Mouse (Mus musculus): ENCODE measurements around the gene Gm4869.
A peak's percentile ranks its signal among the peaks of the same experiment; 100 is the strongest.
"Not testable (repeated sequence)": the region's sequence is repeated elsewhere in the genome, so short reads cannot be mapped to it uniquely, and the experiment has no call there.

The Gm4869 gene

DNA sequence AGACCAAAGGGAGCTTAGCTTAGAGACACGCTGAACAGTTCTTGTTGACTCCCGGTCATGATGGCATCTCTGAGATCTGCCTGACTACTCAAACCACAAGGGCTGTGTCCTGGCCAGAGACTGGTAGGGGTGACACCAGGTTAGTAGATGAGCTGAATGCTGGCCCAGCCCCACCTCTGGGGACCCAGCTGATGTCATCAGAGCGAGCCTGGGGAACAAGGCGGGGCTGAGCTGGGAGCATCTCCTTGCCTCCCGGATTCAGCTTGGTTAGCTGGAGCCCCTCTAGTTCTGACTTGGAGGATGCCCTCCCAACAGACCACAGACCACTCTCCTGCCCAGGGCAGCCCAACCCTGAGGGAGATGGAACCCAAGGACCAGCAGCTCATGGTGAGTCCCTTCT, at the start of gene Gm4869:
TSS of gene Gm4869 (plus strand) at position 301 of the 400 bp plus-strand sequence.
- DNase-seq (ENCODE audit: low spot score): no peak

DNA sequence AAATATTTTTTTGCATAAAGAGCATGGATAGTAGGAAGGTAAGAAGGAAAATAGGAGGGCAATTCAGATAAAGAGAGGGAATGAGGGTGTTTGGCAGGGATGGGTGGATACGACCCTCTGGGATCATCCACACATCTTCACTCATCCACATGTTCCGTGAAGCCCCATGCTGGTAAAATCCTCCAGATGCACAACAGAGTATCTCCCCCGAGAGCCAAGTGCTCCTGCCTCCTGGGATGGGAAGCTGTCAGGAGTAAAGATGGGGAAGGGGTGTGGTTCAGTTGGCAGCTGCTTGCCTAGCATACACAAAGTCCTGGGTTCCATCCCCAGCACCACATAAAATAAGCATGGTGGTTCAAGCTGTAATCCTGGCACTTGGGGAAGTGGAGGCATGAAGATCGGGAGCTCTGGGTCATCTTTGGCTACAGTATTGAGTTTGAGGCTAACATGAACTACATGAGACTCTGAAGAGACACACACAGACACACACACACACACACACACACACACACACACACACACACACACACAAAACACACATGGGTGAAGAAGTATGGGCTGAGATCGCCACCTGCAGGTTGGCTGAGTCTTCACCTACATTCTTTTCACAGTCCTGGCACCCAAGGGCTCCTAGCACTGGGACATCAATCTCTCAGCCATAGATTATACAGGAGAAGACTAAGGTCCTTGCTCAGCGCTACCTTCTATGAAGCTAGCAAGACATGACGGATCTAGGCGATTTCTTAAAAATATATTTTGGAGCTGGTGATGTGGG, 49.1 kb upstream of the Gm4869 start:
- no peak for DNase-seq (ENCODE audit: low spot score)

DNA sequence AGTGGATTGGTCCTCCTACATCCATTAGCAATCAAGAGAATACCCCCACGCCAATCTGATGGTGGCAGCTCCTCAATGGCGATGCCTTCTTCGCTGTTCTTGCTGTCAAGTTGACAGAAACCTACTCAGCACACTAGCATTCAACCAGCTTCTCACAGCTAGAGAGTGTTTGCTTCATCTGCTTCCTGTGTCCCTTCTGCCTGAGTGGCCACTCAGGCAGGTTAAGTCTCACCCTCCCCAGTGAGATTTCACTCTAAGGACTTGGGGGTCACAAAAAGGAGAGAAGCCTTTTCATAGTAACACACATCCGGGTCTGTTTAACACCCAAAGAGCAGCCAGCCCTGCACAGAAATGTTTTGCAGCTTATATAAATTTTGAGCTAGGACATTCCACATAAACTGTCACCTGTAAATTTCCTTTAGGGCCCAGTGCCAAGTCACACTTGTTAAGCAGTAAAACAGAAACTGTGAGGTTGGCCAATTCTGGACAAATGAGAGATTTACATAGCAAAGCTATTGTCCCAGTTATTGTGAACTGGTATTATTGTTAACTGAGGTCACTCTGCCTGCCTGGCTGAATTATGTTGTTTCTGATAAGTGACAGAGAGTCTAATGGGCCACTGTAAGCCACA, 42.7 kb upstream of the Gm4869 start:
- DNase-seq (ENCODE audit: low spot score): no peak

DNA sequence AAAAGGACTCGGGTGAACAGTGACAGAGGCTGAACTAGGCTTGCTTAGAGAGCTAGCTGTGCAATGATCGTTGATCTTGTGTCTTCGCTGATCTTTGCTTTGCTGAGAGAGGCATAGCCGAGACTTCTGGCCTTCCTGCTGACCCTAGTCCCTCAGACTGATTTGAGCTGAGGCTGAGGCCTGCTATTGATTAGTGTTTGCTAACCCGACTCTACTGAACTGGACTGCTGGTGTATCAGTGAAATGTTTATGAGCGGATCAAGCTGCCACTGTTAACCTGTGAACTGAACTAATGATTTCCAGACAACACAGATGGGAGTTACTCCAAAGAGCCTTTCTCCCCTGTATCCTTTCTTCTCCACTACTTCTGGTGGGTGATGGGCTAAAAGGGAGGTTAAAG, 40.3 kb upstream of the Gm4869 start:
- peak; percentile 61 for DNase-seq (ENCODE audit: low spot score)

DNA sequence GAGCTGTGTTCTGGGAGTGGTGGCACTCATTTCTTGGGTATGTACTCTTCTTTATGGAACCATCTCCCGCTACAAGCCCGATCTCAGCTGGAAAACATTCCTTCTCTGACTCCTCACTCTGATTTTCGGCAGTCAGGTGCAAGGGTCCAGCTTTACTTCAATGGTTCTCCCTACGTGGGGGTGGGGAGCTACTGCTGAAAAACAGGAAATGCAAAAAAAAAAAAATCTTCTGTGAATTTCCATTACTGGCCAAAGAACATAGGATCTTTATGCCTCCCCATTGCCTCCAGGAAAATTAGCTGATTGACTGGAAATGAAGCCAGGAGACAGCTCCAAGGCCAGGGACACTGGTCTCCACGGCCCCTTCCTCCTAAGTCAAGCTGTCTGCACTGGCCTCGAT, 38.8 kb upstream of the Gm4869 start:
- no peak for DNase-seq (ENCODE audit: low spot score)

DNA sequence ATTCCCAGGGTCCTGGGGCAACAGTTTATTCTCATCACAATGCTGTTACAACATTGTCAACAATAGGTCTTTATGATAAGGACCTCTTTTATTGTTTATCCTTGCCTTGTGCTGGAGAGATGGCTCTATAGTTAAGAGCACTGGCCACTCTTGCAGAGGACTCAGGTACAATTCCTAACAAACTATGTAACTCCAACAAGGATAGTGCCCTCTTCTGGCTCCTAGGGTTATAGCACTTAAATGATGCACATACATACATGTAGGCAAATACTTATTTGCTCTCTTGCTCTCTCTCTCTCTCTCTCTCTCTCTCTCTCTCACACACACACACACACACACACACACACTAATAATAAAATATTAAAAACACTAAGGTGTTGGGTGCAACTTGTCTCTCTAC, 36.6 kb upstream of the Gm4869 start:
- DNase-seq (ENCODE audit: low spot score): no peak

DNA sequence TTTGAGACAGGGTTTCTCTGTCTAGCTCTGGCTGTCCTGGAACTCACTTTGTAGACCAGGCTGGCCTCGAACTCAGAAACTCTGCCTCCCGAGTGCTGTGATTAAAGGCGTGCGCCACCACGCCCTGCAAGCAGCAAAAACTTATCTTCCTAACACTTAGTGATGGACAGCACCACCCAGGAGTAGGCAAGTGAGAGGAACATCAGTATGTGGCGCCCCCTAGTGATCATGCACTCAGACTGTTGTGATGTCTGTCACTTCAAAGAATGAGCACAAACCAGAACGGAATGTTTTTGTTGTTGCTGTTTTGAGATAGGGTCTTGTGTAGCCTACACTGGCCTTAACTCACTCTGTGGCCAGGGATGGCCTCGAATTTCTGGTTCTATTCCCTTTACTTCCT, 34.1 kb upstream of the Gm4869 start:
- peak; percentile 72 for DNase-seq (ENCODE audit: low spot score)

DNA sequence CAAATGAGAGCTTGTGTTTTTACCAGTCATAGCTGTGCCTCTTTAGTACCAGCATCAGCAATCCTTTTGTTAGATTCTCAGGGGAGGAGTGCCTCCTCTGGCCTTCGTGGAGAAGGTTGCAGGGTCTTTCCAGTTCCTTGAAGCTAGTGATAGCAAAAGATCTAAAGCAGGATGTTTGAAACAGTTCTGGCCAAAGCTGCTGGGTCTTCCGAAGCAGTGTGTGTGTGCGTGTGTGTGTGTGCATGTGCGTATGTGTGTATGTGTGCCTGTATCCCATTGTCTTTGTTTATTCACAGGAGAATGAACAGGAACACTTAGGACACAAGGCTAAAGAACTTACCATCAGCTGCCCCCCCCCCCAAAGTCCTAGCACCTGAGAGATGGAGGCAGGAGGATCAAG, 30.8 kb upstream of the Gm4869 start:
- DNase-seq (ENCODE audit: low spot score): no peak

DNA sequence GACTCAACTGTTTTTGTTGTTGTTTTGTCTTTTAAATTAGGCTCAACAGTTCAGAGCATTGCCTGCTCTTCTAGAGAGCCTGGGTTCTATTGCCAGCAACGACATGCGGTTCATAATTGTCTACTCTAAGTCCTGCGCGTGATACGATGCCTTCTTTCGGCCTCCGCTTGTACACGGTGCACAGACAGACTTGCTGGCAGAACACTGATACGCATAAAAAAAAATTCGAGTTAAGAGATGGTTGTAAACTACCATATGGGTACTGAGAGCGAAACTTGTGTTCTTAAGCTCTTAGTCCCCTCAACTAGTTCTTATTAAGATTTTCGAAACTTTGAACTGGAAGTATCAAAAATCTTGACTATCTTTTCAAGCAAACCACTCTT, 27.3 kb upstream of the Gm4869 start:
- no peak for DNase-seq (ENCODE audit: low spot score)

DNA sequence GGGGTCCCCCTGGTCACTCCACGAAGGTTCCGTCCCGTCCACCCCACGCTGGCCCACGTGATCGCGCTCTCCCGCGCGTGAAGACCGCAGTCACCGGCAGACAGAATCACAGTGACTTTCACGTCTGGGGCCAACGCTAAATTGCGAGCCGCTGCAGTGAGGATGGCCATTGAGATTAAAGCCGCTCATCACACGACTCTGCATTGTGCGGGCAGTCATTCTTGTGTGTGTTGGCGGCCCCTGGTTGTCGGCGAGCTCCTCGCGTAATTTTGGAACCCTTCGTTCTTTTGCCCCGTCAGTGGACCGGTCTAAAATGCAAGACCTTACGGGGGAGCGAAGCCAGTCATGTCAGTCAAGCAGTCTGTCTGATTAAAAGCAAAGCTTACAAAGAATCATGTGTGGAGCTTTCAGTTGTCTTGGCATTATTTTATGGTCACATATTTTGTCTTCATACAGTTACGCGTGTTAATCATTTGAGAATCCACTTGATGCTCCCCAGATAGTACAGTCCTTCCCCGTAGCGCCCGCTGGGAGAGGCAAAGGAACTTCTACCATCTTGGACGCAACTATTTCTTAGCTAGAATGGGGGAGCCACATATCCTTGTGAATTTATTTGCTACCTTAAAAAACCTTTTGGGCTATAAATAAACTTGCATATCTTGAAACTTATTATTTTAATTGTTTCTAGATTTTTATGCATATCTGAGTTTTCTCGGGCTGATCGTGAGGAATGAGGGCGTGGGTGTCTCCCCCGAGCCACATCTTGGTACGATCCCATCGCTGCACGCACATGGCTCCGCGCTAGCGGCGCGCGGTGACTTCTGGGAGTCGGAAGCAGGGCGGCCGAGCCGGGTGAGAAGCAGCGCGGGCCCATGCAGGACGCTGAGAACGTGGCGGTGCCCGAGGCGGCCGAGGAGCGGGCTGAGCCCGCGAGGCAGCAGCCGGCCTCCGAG, 26.7 kb upstream of the Gm4869 start, which contains the start of gene Eif3b:
TSS of gene Eif3b (plus strand) at position 840 of the 953 bp plus-strand sequence.
- peak; percentile 94 for DNase-seq (ENCODE audit: low spot score)

DNA sequence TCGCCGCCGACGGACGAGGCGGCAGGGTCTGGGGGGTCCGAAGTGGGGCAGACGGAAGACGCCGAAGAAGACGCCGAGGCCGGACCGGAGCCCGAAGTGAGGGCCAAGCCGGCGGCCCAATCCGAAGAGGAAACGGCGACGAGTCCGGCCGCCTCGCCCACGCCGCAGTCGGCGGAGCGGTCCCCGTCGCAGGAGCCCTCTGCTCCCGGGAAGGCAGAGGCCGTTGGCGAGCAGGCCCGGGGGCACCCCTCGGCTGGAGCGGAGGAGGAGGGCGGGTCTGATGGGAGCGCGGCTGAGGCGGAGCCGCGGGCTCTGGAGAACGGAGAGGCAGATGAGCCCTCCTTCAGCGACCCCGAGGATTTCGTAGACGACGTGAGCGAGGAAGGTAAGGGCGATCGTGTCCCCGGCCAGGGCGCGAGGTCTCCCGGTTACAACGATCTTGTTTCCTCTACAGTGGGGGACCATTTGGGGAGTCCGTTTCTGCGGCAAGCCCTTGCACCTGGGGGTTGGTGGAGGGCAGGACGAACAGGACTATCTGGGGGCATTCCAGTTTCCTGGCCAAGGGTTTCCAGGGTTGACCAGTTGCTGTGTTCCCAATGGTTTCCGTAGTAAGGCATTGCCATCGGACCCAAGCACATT, 25.9 kb upstream of the Gm4869 start:
- DNase-seq (ENCODE audit: low spot score): peak; percentile 22

DNA sequence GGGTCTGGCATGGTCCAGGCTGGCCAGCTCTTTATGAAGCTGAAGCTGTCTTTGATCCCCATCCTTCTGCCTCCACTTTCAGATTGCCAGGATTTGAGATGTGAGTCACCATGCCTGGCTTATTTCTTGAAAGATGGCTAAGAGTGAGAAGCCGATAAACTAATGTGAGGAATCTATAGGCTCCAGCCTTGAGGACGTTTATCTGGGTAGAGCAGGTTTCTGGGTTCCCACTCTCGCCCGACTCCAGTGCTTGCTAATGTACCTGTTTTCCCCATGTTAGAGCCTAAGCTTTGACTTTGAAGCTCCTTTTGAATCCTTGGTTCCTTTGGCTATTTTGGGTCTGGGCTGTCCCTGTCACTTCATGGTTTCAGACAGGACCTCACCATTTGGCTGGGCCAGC, 24.8 kb upstream of the Gm4869 start:
- DNase-seq (ENCODE audit: low spot score): no peak

DNA sequence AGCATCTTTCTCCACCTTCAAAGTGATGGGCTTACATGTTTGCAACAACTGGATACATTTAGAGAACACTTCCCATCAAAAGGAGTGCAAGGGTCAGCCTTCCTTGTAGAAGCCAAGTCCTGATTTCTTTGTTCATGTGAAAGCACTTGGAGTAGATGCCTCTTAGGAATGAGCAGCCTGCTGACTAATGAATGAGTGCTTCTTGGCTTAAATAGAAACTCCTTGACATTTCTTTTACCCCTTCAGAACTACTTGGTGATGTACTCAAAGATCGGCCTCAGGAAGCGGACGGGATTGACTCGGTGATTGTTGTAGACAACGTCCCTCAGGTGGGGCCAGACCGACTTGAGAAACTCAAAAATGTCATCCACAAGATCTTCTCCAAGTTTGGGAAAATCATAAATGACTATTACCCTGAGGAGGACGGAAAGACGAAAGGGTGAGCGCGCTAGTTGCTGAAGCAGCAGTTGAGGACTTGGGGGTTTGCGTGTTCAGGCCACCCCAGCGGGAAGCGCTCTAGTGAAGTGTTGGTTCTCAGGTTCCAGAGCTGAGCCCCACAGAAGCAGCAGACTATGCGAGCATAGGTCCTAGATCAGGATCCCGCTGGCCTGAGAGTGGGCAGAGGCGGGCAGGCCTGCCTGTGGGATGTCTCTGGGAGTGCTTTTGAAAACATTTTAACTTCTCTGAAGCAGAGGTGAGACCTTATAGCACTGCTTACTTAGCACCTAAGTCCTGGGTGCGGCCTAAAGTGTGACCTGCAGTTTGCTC, 20.2 kb upstream of the Gm4869 start:
- no peak for DNase-seq (ENCODE audit: low spot score)

DNA sequence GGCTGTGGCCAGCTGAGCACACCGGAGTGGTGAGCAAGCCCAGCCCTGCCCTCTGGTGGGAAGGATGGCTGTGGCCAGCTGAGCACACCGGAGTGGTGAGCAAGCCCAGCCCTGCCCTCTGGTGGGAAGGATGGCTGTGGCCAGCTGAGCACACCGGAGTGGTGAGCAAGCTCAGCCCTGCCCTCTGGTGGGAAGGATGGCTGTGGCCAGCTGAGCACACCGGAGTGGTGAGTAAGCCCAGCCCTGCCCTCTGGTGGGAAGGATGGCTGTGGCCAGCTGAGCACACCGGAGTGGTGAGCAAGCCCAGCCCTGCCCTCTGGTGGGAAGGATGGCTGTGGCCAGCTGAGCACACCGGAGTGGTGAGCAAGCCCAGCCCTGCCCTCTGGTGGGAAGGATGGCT, 6.3 kb upstream of the Gm4869 start:
- not testable (repeated sequence) for DNase-seq (ENCODE audit: low spot score)

DNA sequence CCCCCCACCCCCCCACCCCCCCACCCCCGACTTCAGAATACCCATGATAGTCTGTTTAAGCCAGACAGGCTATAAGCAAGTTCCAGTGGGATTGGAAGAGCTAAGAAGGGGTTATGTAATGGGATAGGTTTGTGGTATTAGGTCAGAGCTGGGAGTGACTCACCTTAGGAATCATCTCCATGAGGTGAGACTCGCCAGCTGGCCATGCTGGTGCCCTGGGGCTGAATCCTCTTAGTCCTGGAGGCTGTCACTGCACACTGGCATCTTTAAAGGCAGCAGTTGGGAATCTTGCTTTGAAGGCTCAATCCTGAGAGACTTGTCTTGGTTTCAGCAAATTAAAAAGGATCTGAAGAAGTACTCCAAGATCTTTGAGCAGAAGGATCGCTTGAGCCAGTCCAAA, 4.0 kb upstream of the Gm4869 start:
- DNase-seq (ENCODE audit: low spot score): no peak

DNA sequence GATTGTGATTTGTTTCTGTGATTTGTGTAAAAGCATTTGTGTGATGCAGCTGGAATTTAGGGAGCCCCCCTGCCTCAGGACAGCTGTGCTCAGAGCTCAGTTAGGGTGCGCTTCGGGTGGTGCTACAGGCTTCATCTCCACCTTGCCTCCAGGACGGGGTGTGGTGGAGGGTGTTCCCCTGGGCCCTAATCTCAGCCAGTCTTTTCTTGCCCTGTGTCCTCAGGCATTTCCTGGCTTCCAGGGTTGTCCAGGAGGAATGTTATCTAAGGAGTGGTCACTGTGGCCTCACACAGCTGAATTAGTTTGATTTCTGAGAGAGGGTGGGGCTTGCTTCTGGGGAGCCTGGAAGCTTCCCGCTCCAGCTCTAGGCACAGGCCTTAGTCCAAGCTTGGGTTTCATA, 1.4 kb upstream of the Gm4869 start:
- no peak for DNase-seq (ENCODE audit: low spot score)

DNA sequence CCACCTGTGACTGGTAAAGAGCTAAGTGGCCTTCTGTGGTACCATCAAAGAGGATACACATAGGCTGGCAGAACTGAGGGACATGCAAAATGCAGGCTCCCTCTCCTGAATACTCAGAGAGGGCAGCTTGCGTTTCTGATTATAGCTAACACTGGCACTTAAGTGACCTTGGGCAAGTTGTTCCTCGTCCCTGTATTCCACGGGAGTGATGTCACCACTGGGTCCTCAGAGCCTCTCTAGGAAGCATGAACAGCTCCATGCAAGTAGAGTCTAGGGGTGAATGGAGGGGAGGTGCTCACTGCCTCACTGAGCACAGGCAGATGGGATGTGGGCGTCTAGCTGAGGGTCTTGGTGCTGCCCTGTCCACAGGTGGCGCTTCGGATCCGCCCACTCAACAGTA, 609 bp downstream of the Gm4869 start:
- DNase-seq (ENCODE audit: low spot score): no peak

DNA sequence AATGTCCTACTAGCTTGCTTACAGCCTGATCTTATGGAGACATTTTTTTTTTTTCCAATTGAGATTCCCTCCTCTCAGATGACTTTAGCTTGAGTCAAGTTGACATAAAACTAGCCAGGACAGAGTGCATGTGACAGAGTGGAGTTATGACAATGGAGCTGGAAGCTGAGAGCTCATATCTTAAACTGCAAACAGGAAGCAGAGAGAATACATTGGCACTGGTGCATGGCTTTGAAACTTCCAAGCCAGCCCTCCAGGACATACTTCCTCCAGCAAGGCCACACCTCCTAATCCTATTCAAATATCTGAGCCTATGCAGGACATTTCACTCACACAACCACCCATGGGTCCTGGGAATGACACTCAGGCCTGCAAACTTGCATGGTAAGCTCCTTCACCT, 9.0 kb downstream of the Gm4869 start:
- DNase-seq (ENCODE audit: low spot score): no peak

DNA sequence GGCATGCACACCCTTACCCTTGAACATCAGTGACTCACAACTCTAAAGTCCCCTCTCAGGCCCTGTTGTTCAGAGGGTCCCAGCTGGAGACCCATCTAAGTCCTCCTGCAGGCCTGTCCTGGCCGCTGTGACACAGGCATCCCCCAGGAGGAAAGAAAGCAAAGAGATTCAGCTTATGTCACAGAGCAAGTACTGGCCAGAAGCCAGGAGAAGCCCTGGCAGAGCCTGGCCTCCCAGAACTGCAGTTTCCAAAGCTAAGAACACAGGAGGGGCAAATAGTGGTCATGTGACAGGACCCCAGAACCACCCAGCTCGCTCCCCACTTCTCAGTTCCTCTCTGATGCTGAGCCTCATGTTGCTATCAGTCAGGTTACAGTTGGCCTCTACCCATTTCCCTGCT, 10.0 kb downstream of the Gm4869 start:
- DNase-seq (ENCODE audit: low spot score): no peak

DNA sequence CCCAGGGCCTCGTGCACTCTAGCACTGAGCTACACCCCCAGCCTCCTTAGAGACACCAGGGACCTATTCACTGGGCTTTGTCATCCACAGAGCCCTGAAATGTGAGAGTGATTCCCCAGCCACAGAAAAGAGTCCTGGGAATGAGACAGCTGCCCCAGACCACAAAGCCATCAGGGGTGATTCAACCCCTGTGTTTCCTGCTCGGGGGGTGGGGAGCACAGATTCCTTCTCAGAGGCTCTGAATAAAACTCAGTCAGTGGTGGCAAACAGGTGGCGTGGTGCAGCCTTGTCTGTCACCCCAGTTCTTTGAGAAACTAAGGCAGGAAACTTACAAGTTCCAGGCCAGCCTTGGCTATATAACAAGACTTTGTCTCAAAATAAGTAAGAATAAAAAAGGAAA, 16.0 kb downstream of the Gm4869 start:
- DNase-seq (ENCODE audit: low spot score): no peak

DNA sequence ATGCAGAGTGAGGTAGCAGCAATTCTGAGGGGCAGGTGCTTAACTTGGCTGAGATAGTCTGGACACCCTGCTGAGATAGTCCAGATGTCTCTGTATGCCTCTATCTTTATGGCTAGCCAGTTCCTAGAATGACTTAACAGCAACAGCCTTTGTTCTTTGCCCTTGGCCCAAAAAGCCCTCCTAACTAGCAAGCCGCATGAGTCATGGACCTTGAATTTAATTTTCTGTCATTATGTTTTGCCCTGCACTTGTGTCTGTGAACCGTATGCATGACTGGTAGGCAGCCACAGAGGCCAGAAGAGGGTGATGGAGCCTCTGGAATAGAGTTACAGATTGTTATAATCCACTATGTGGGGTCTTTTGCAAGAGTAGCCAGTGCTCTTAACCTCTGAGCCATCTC, 17.7 kb downstream of the Gm4869 start:
- not testable (repeated sequence) for DNase-seq (ENCODE audit: low spot score)

Data from embryo, embryonic 10.5 days (tissue).